Mouse (Mus musculus): ENCODE measurements at regions not wholly inside any gene's neighbourhood (a gene's known extent, or its start where the extent isn't known, plus 50 kb on each side); places are given as distances from the start of the nearest gene placed in this dataset.
"Not testable (repeated sequence)": the region's sequence is repeated elsewhere in the genome, so short reads cannot be mapped to it uniquely, and the experiment has no call there.

GRCm38 (mm10) chr2:53723231-53723630 lies 362.1 kb downstream of the Rprm start:
- H3K4me1 ChIP-seq (ENCODE audit: control insufficient read depth, insufficient read depth, low read length), result no peaks in the 10 kb centered on the region
- no peaks in the 10 kb centered on the region for H3K9me3 ChIP-seq (ENCODE audit: control insufficient read depth, low read depth, low read length)
- 88% methylated on average over 6 of the region's 6 CpGs for WGBS
- H3K27me3 ChIP-seq (ENCODE audit: control insufficient read depth, insufficient read depth, low read length), result no peaks in the 10 kb centered on the region
- H3K4me3 ChIP-seq (ENCODE audit: low read depth, low read length), result no peak overlapping the region
- no peak for ATAC-seq (ENCODE audit: insufficient number of reproducible peaks, insufficient read depth, low FRiP score, low read depth)
- H3K27ac ChIP-seq (ENCODE audit: low read length), result no peak overlapping the region
- H3K36me3 ChIP-seq (ENCODE audit: control insufficient read depth, insufficient read depth, low read length), result no peaks in the 10 kb centered on the region
- H3K9ac ChIP-seq (replicated peaks; ENCODE audit: low read depth, low read length), result no peak overlapping the region
- H3K4me2 ChIP-seq (replicated peaks; ENCODE audit: low read depth, low read length), result no peak overlapping the region

GRCm38 (mm10) chr2:53728693-53729092 lies 356.7 kb downstream of the Rprm start:
- Histone ChIP-seq H3K4me1 (ENCODE audit: control insufficient read depth, insufficient read depth, low read length) (no peaks in the 10 kb centered on the region), H3K36me3 (ENCODE audit: control insufficient read depth, insufficient read depth, low read length) (no peaks in the 10 kb centered on the region), H3K27me3 (ENCODE audit: control insufficient read depth, insufficient read depth, low read length) (no peaks in the 10 kb centered on the region), H3K9me3 (ENCODE audit: control insufficient read depth, low read depth, low read length) (no peaks in the 10 kb centered on the region), H3K27ac (ENCODE audit: low read length) (no peak overlapping the region), H3K9ac (replicated peaks; ENCODE audit: low read depth, low read length) (no peak overlapping the region), H3K4me3 (ENCODE audit: low read depth, low read length) (no peak overlapping the region), H3K4me2 (replicated peaks; ENCODE audit: low read depth, low read length) (no peak overlapping the region)
- no peak for ATAC-seq (ENCODE audit: insufficient number of reproducible peaks, insufficient read depth, low FRiP score, low read depth)

- Histone ChIP-seq H3K4me2 (replicated peaks; ENCODE audit: low read depth, low read length) (no peak overlapping the region), H3K27me3 (ENCODE audit: control insufficient read depth, insufficient read depth, low read length) (no peaks in the 10 kb centered on the region), H3K4me1 (ENCODE audit: control insufficient read depth, insufficient read depth, low read length) (no peaks in the 10 kb centered on the region), H3K9me3 (ENCODE audit: control insufficient read depth, low read depth, low read length) (no peaks in the 10 kb centered on the region), H3K27ac (ENCODE audit: low read length) (no peak overlapping the region), H3K4me3 (ENCODE audit: low read depth, low read length) (no peak overlapping the region), H3K9ac (replicated peaks; ENCODE audit: low read depth, low read length) (no peak overlapping the region), H3K36me3 (ENCODE audit: control insufficient read depth, insufficient read depth, low read length) (no peaks in the 10 kb centered on the region)
- ATAC-seq (ENCODE audit: insufficient number of reproducible peaks, insufficient read depth, low FRiP score, low read depth), result no peak
- WGBS, result 95% methylated on average over 2 of the region's 2 CpGs
Measured at GRCm38 (mm10) chr2:53730451-53730850, 354.9 kb downstream of the Rprm start.

- Histone ChIP-seq H3K9me3 (ENCODE audit: control insufficient read depth, low read depth, low read length) (no peaks in the 10 kb centered on the region), H3K9ac (replicated peaks; ENCODE audit: low read depth, low read length) (no peak overlapping the region), H3K4me3 (ENCODE audit: low read depth, low read length) (no peak overlapping the region), H3K27me3 (ENCODE audit: control insufficient read depth, insufficient read depth, low read length) (no peaks in the 10 kb centered on the region), H3K4me1 (ENCODE audit: control insufficient read depth, insufficient read depth, low read length) (no peaks in the 10 kb centered on the region), H3K27ac (ENCODE audit: low read length) (no peak overlapping the region), H3K4me2 (replicated peaks; ENCODE audit: low read depth, low read length) (no peak overlapping the region), H3K36me3 (ENCODE audit: control insufficient read depth, insufficient read depth, low read length) (no peaks in the 10 kb centered on the region)
- WGBS, result 97% methylated on average over 2 of the region's 2 CpGs
- no peak for ATAC-seq (ENCODE audit: insufficient number of reproducible peaks, insufficient read depth, low FRiP score, low read depth)
Measured at GRCm38 (mm10) chr2:53763486-53763885, 321.9 kb downstream of the Rprm start.

- not testable (repeated sequence) for H3K4me1 ChIP-seq (ENCODE audit: control insufficient read depth, insufficient read depth, low read length); H3K9me3 ChIP-seq (ENCODE audit: control insufficient read depth, low read depth, low read length); H3K9ac ChIP-seq (replicated peaks; ENCODE audit: low read depth, low read length); H3K27me3 ChIP-seq (ENCODE audit: control insufficient read depth, insufficient read depth, low read length); H3K36me3 ChIP-seq (ENCODE audit: control insufficient read depth, insufficient read depth, low read length); H3K27ac ChIP-seq (ENCODE audit: low read length); H3K4me2 ChIP-seq (replicated peaks; ENCODE audit: low read depth, low read length); H3K4me3 ChIP-seq (ENCODE audit: low read depth, low read length); ATAC-seq (ENCODE audit: insufficient number of reproducible peaks, insufficient read depth, low FRiP score, low read depth)
- WGBS, result 79% methylated on average over 2 of the region's 6 CpGs
Measured at GRCm38 (mm10) chr2:53782035-53782434, 303.3 kb downstream of the Rprm start.

- 94% methylated on average over 2 of the region's 6 CpGs for WGBS
- not testable (repeated sequence) for H3K27ac ChIP-seq (ENCODE audit: low read length); ATAC-seq (ENCODE audit: insufficient number of reproducible peaks, insufficient read depth, low FRiP score, low read depth); H3K9ac ChIP-seq (replicated peaks; ENCODE audit: low read depth, low read length); H3K4me3 ChIP-seq (ENCODE audit: low read depth, low read length); H3K27me3 ChIP-seq (ENCODE audit: control insufficient read depth, insufficient read depth, low read length); H3K4me1 ChIP-seq (ENCODE audit: control insufficient read depth, insufficient read depth, low read length); H3K36me3 ChIP-seq (ENCODE audit: control insufficient read depth, insufficient read depth, low read length); H3K9me3 ChIP-seq (ENCODE audit: control insufficient read depth, low read depth, low read length); H3K4me2 ChIP-seq (replicated peaks; ENCODE audit: low read depth, low read length)
Measured at GRCm38 (mm10) chr2:53788599-53788998, 296.8 kb downstream of the Rprm start.

GRCm38 (mm10) chr2:53796605-53797004 lies 288.7 kb downstream of the Rprm start:
- Histone ChIP-seq H3K4me3 (ENCODE audit: low read depth, low read length) (no peak overlapping the region), H3K27me3 (ENCODE audit: control insufficient read depth, insufficient read depth, low read length) (no peaks in the 10 kb centered on the region), H3K4me2 (replicated peaks; ENCODE audit: low read depth, low read length) (no peak overlapping the region), H3K9me3 (ENCODE audit: control insufficient read depth, low read depth, low read length) (no peaks in the 10 kb centered on the region), H3K36me3 (ENCODE audit: control insufficient read depth, insufficient read depth, low read length) (no peaks in the 10 kb centered on the region), H3K4me1 (ENCODE audit: control insufficient read depth, insufficient read depth, low read length) (no peaks in the 10 kb centered on the region), H3K27ac (ENCODE audit: low read length) (no peak overlapping the region), H3K9ac (replicated peaks; ENCODE audit: low read depth, low read length) (no peak overlapping the region)
- no peak for ATAC-seq (ENCODE audit: insufficient number of reproducible peaks, insufficient read depth, low FRiP score, low read depth)
- 70% methylated on average over 1 of the region's 1 CpGs for WGBS

GRCm38 (mm10) chr2:53803666-53804065 lies 281.7 kb downstream of the Rprm start:
- Histone ChIP-seq H3K4me2 (replicated peaks; ENCODE audit: low read depth, low read length) (no peak overlapping the region), H3K4me1 (ENCODE audit: control insufficient read depth, insufficient read depth, low read length) (no peaks in the 10 kb centered on the region), H3K27ac (ENCODE audit: low read length) (no peak overlapping the region), H3K4me3 (ENCODE audit: low read depth, low read length) (no peak overlapping the region), H3K9me3 (ENCODE audit: control insufficient read depth, low read depth, low read length) (no peaks in the 10 kb centered on the region), H3K9ac (replicated peaks; ENCODE audit: low read depth, low read length) (no peak overlapping the region), H3K36me3 (ENCODE audit: control insufficient read depth, insufficient read depth, low read length) (no peaks in the 10 kb centered on the region), H3K27me3 (ENCODE audit: control insufficient read depth, insufficient read depth, low read length) (no peaks in the 10 kb centered on the region)
- no peak for ATAC-seq (ENCODE audit: insufficient number of reproducible peaks, insufficient read depth, low FRiP score, low read depth)

GRCm38 (mm10) chr2:53850815-53851528 lies 234.4 kb downstream of the Rprm start:
- Histone ChIP-seq H3K27ac (ENCODE audit: low read length) (no peak overlapping the region), H3K27me3 (ENCODE audit: control insufficient read depth, insufficient read depth, low read length) (no peaks in the 10 kb centered on the region), H3K36me3 (ENCODE audit: control insufficient read depth, insufficient read depth, low read length) (no peaks in the 10 kb centered on the region), H3K4me3 (ENCODE audit: low read depth, low read length) (no peak overlapping the region), H3K4me1 (ENCODE audit: control insufficient read depth, insufficient read depth, low read length) (no peaks in the 10 kb centered on the region), H3K9ac (replicated peaks; ENCODE audit: low read depth, low read length) (no peak overlapping the region), H3K4me2 (replicated peaks; ENCODE audit: low read depth, low read length) (no peak overlapping the region), H3K9me3 (ENCODE audit: control insufficient read depth, low read depth, low read length) (no peaks in the 10 kb centered on the region)
- ATAC-seq (ENCODE audit: insufficient number of reproducible peaks, insufficient read depth, low FRiP score, low read depth), result no peak
- 71% methylated on average over 1 of the region's 1 CpGs for WGBS

Data from stomach, embryonic 14.5 days (tissue).